Mouse (Mus musculus) C2C12 (cell line): ENCODE results near the gene Hdac11. TPM values are rescaled to one million over a fixed set of nuclear protein-coding genes. Genes with fewer than 3 reads are reported as not detected.

Experiments
- H3K27me3 ChIP-seq: one replicate; pipeline ENCODE4 v1.6.1; 2011; ENCODE audit not compliant: control insufficient read depth, insufficient read depth, insufficient read length
- H3K36me3 ChIP-seq: one replicate; pipeline ENCODE4 v1.6.1; 2011; ENCODE audit not compliant: control insufficient read depth, insufficient read depth
- H3K4me3 ChIP-seq: one replicate; pipeline ENCODE4 v1.5.1; 2011; ENCODE audit warnings: mild to moderate bottlenecking, control low read depth; ENCODE audit not compliant: poor library complexity, insufficient read depth, severe bottlenecking
- H3K79me2 ChIP-seq: one replicate; pipeline ENCODE4 v1.6.1; 2011; ENCODE audit not compliant: control insufficient read depth, insufficient read depth
- H3K79me3 ChIP-seq: one replicate; pipeline ENCODE4 v1.6.1; 2011; ENCODE audit warnings: low read depth, control low read depth
- H3ac ChIP-seq: one replicate; pipeline ENCODE3; 2011; ENCODE audit warnings: low read depth; ENCODE audit not compliant: control insufficient read depth, insufficient read length
- CEBPB ChIP-seq: IDR thresholded peaks from one replicate; pipeline ENCODE4 v1.6.1; 2011; ENCODE audit warnings: low read depth, mild to moderate bottlenecking, control low read depth, moderate library complexity
- CTCF ChIP-seq: IDR thresholded peaks from one replicate; pipeline ENCODE4 v1.5.1; 2011; ENCODE audit not compliant: control insufficient read depth, insufficient read depth, insufficient read length
- FOSL1 ChIP-seq: IDR thresholded peaks from one replicate; pipeline ENCODE4 v1.8.0; 2011; ENCODE audit warnings: mild to moderate bottlenecking, low read length; ENCODE audit not compliant: poor library complexity, insufficient read depth, severe bottlenecking
- MAX ChIP-seq: IDR thresholded peaks from one replicate; pipeline ENCODE4 v1.6.1; 2011; ENCODE audit warnings: mild to moderate bottlenecking, control low read depth
- MYOD1 ChIP-seq: IDR thresholded peaks from one replicate; pipeline ENCODE4 v1.6.1; 2011; ENCODE audit warnings: low read depth; ENCODE audit not compliant: control insufficient read depth, insufficient read length
- MYOG ChIP-seq: IDR thresholded peaks from one replicate; pipeline ENCODE4 v1.6.1; 2011; ENCODE audit not compliant: control insufficient read depth, insufficient read length; ENCODE audit errors: extremely low read depth
- USF1 ChIP-seq: IDR thresholded peaks from one replicate; pipeline ENCODE4 v1.6.1; 2011; ENCODE audit warnings: low read depth, mild to moderate bottlenecking, control low read depth, moderate library complexity
- polyA plus RNA-seq: library from polyadenylated mRNA; unstranded; fragments of >200 nt; fragmentation: generic; extraction: Trizol; gene quantifications from one replicate; pipeline ENCODE4 v1.2.1, GENCODE M21; 2012; ENCODE audit warnings: missing spikeins

Hdac11 gene
- polyA plus RNA-seq, 1 experiment: 1.1 TPM

- peaks cover 42% of the 10 kb centered on the region for H3K79me3 ChIP-seq
- H3K4me3 ChIP-seq: peak overlapping the region; percentile 41
- peak overlapping the region; percentile 72 for H3ac ChIP-seq
- peaks cover 12% of the 10 kb centered on the region for H3K36me3 ChIP-seq
- no peaks in the 10 kb centered on the region for H3K27me3 ChIP-seq
- peaks cover 54% of the 10 kb centered on the region for H3K79me2 ChIP-seq
- TF ChIP-seq MAX (no peak), MYOD1 (no peak), CTCF (no peak), USF1 (no peak), MYOG (no peak), FOSL1 (no peak), CEBPB (no peak)
These were observed 56.1 kb downstream of the Hdac11 start for GRCm38 (mm10) chr6:91212571-91212970.

DNA sequence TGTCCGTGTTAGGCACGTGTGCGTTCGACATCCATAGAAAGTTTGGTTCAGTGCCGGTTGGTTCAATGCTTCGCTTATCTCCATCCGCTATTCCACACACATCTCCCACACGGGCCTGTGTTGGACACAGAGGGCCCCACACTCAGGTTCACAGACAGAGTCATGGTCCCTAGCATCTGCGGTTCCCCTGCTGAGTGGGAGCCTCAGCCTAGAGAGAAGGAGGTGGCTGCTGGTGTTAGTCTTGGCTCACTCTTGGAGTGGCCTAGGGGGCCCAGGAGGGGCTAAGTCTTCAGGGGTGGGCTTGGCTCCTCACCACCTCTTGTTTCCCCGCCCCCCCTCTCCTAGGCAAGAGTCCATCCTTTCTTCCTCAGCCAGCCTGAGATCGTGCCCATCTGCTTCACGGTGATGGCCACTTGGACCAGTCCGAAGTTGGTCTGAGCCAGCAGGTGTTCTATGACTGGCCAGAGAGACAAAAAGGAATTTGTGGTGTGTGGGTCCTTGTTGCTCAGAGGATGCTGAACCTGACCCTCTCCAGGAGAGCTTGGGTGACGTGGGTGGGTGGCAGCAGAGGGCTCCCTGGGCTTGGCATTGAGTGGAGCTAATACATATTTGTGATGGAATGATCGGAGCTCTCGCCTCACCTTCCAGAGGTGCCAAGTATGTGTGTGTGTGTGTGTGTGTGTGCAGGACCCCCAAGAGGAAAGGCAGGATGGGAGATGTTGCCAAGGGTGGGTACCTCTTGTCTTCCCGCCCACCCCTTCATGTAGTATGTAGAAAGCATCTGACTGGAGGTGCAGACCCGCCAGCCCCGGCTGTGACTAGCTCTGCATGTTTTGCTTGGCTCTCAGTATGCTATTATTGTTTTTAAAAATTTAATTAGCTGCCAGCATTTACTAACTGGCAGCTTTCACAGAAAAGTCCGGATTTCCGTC, 57.1 kb downstream of the Hdac11 start:
- Histone ChIP-seq H3K79me3 (peaks cover 47% of the 10 kb centered on the region), H3K36me3 (peaks cover 12% of the 10 kb centered on the region), H3K79me2 (peaks cover 64% of the 10 kb centered on the region), H3K27me3 (no peaks in the 10 kb centered on the region), H3ac (peak overlapping the region; percentile 53), H3K4me3 (peak overlapping the region; percentile 41)
- TF ChIP-seq CEBPB (no peak), MYOD1 (no peak), FOSL1 (no peak), MAX (no peak), CTCF (no peak), USF1 (no peak), MYOG (no peak)

GRCm38 (mm10) chr6:91215454-91215853, 59.0 kb downstream of the Hdac11 start:
- H3K79me3 ChIP-seq: peaks cover 59% of the 10 kb centered on the region
- no peaks in the 10 kb centered on the region for H3K27me3 ChIP-seq
- TF ChIP-seq USF1 (no peak), FOSL1 (no peak), MYOG (no peak), CTCF (no peak), MAX (no peak), CEBPB (no peak), MYOD1 (no peak)
- H3K36me3 ChIP-seq: peaks cover 12% of the 10 kb centered on the region
- no peak overlapping the region for H3ac ChIP-seq
- H3K79me2 ChIP-seq: peaks cover 81% of the 10 kb centered on the region
- H3K4me3 ChIP-seq: no peak overlapping the region

- Histone ChIP-seq H3K79me3 (peaks cover 66% of the 10 kb centered on the region), H3K4me3 (no peak overlapping the region), H3ac (no peak overlapping the region), H3K27me3 (no peaks in the 10 kb centered on the region), H3K79me2 (peaks cover 98% of the 10 kb centered on the region), H3K36me3 (peaks cover 21% of the 10 kb centered on the region)
- TF ChIP-seq MYOD1 (no peak), USF1 (no peak), MYOG (no peak), CEBPB (no peak), FOSL1 (no peak), MAX (no peak), CTCF (no peak)
These were observed 62.0 kb downstream of the Hdac11 start for GRCm38 (mm10) chr6:91218445-91218844.

- TF ChIP-seq MYOG (no peak), FOSL1 (no peak), MAX (no peak), MYOD1 (no peak), CEBPB (no peak), CTCF (no peak), USF1 (no peak)
- no peak overlapping the region for H3K4me3 ChIP-seq
- H3K79me3 ChIP-seq: peaks cover 66% of the 10 kb centered on the region
- no peak overlapping the region for H3ac ChIP-seq
- H3K36me3 ChIP-seq: peaks cover 21% of the 10 kb centered on the region
- peaks cover 98% of the 10 kb centered on the region for H3K79me2 ChIP-seq
- H3K27me3 ChIP-seq: no peaks in the 10 kb centered on the region
These were observed 62.4 kb downstream of the Hdac11 start for GRCm38 (mm10) chr6:91218871-91219270.
